Mouse (Mus musculus): ENCODE results near the gene Gm10134.
A peak's percentile ranks its signal among the peaks of the same experiment; 100 is the strongest.
"Not testable (repeated sequence)": the region's sequence is repeated elsewhere in the genome, so short reads cannot be mapped to it uniquely, and the experiment has no call there.

The Gm10134 gene

GRCm38 (mm10) chr2:28505795-28506194 is at the start of gene Gm10134:
TSS of gene Gm10134 (plus strand) at chr2:28506095.
- no peak for DNase-seq (ENCODE audit: low spot score in 2 of 2)

- no peak for DNase-seq (ENCODE audit: low spot score in 2 of 2)
These were observed 49.3 kb upstream of the Gm10134 start for GRCm38 (mm10) chr2:28456616-28457015.

GRCm38 (mm10) chr2:28463919-28464318 is 42.0 kb upstream of the Gm10134 start:
- peak; percentile 63 to 66 for DNase-seq (ENCODE audit: low spot score in 2 of 2)

GRCm38 (mm10) chr2:28464919-28465318 is 41.0 kb upstream of the Gm10134 start:
- DNase-seq (ENCODE audit: low spot score in 2 of 2): no peak

GRCm38 (mm10) chr2:28465836-28466518 is 39.9 kb upstream of the Gm10134 start, which contains the start of gene 1700007K13Rik:
TSS of gene 1700007K13Rik (minus strand) at chr2:28466332.
- DNase-seq (ENCODE audit: low spot score in 2 of 2): peak in 1 of 2 experiments; percentile 53

- peak; percentile 68 to 74 for DNase-seq (ENCODE audit: low spot score in 2 of 2)
These were observed 37.9 kb upstream of the Gm10134 start, which contains the start of gene Mrps2 for GRCm38 (mm10) chr2:28467860-28468485. TSS of gene Mrps2 (plus strand) at chr2:28468066.

GRCm38 (mm10) chr2:28468486-28469225 is 37.2 kb upstream of the Gm10134 start:
- DNase-seq (ENCODE audit: low spot score in 2 of 2): no peak

- no peak for DNase-seq (ENCODE audit: low spot score in 2 of 2)
These were observed 36.4 kb upstream of the Gm10134 start for GRCm38 (mm10) chr2:28469461-28469860.

GRCm38 (mm10) chr2:28470591-28470990 is 35.3 kb upstream of the Gm10134 start:
- DNase-seq (ENCODE audit: low spot score in 2 of 2): no peak

GRCm38 (mm10) chr2:28472011-28472410 is 33.9 kb upstream of the Gm10134 start:
- DNase-seq (ENCODE audit: low spot score in 2 of 2): not testable (repeated sequence)

- not testable (repeated sequence) for DNase-seq (ENCODE audit: low spot score in 2 of 2)
These were observed 27.9 kb upstream of the Gm10134 start for GRCm38 (mm10) chr2:28477993-28478392.

- DNase-seq (ENCODE audit: low spot score in 2 of 2): no peak
These were observed 26.4 kb upstream of the Gm10134 start for GRCm38 (mm10) chr2:28479208-28480204.

- no peak for DNase-seq (ENCODE audit: low spot score in 2 of 2)
These were observed 22.0 kb upstream of the Gm10134 start for GRCm38 (mm10) chr2:28483861-28484260.

- DNase-seq (ENCODE audit: low spot score in 2 of 2): no peak
These were observed 11.4 kb upstream of the Gm10134 start for GRCm38 (mm10) chr2:28494521-28494920.

- no peak for DNase-seq (ENCODE audit: low spot score in 2 of 2)
These were observed 10.6 kb upstream of the Gm10134 start for GRCm38 (mm10) chr2:28495207-28495756.

GRCm38 (mm10) chr2:28495801-28496595 is 9.9 kb upstream of the Gm10134 start:
- DNase-seq (ENCODE audit: low spot score in 2 of 2): no peak

GRCm38 (mm10) chr2:28496671-28497070 is 9.2 kb upstream of the Gm10134 start, which contains the start of gene Gbgt1:
TSS of gene Gbgt1 (plus strand) at chr2:28496891.
- no peak for DNase-seq (ENCODE audit: low spot score in 2 of 2)

GRCm38 (mm10) chr2:28497561-28497960 is 8.3 kb upstream of the Gm10134 start:
- no peak for DNase-seq (ENCODE audit: low spot score in 2 of 2)

GRCm38 (mm10) chr2:28498431-28498830 is 7.5 kb upstream of the Gm10134 start:
- no peak for DNase-seq (ENCODE audit: low spot score in 2 of 2)

GRCm38 (mm10) chr2:28502987-28503386 is 2.9 kb upstream of the Gm10134 start:
- DNase-seq (ENCODE audit: low spot score in 2 of 2): no peak
